Mouse (Mus musculus) G1E-ER4 (cell line): ENCODE results near the gene Scly. TPM values are rescaled to one million over a fixed set of nuclear protein-coding genes. Genes with fewer than 3 reads are reported as not detected.

Source experiments
- GATA1 ChIP-seq: IDR thresholded peaks from one replicate; pipeline ENCODE4 v1.8.0; 2012; ENCODE audit warnings: low read length, inconsistent platforms
- polyA plus RNA-seq: library from polyadenylated mRNA; stranded (reverse); fragments of >175 nt; gene quantifications from 2 replicates; pipeline ENCODE4 v1.2.3, GENCODE M21; 2012

The Scly gene
- polyA plus RNA-seq = 2.6 and 3.8 TPM in 2 replicates

DNA sequence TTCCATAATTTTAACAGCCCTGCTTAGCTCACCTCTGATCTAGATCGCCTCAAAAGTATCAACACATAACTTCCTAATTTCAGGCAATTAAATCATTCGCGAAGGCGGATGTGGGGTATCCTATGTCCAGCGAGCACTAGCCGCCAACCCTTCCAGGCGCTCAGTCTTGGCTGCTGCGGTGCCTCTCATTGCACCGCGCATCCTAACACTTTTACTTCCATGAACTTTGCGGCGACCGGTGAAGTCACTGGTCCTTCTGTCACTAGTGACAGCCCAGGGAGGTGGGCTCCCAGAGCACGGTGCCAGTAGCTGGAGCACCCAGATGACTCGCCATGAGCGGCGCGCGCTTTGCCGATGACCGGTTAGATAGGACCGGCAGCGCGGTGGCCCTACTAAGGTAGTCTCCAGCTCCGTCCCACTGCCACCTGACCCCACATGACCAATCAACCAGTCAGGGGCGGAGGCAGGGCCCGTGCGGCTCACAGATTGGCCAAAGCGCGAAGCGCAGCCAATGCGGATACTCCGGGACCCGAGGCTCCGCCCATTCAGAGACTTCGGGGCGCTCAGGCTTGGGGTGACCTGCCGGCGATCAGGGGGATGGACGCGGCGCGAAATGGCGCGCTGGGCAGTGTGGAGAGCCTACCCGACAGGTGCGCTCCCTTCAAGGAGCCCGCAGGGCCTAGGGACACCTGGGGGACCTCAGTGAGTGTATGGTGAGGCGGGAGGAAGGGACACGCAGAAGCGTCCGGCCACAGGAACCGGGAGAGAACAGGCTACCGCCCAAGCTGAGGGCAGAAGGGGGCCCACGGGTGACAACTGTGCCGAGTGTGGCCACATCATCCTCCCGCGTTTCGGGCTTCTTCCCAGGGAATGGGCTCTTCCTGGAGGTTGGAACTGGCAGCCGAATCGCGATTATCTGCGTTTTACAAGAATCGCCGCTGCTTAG, at the start of gene Scly:
TSS of gene Scly (plus strand) at position 540 of the 946 bp plus-strand sequence.
- no peak for TF ChIP-seq GATA1

DNA sequence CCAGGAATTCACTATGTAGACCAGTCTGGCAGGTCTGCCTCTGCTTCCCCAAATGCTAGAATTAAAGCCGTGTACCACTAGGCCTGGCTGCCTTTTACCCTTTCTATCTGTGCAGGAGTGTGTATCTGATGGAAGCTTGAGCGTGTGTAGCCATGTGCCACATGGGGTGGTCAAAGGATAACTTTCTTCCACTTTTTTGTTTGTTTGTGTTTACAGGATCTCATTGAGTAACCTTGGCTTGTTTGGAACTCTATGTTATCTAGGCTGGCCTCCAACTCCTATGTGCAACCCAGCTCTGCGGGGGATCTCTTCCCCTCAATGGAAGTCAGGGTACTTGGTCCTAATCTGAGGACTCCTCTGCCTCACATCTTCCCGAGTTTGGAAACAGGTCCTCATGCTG, 49.2 kb upstream of the Scly start:
- TF ChIP-seq GATA1 = no peak

DNA sequence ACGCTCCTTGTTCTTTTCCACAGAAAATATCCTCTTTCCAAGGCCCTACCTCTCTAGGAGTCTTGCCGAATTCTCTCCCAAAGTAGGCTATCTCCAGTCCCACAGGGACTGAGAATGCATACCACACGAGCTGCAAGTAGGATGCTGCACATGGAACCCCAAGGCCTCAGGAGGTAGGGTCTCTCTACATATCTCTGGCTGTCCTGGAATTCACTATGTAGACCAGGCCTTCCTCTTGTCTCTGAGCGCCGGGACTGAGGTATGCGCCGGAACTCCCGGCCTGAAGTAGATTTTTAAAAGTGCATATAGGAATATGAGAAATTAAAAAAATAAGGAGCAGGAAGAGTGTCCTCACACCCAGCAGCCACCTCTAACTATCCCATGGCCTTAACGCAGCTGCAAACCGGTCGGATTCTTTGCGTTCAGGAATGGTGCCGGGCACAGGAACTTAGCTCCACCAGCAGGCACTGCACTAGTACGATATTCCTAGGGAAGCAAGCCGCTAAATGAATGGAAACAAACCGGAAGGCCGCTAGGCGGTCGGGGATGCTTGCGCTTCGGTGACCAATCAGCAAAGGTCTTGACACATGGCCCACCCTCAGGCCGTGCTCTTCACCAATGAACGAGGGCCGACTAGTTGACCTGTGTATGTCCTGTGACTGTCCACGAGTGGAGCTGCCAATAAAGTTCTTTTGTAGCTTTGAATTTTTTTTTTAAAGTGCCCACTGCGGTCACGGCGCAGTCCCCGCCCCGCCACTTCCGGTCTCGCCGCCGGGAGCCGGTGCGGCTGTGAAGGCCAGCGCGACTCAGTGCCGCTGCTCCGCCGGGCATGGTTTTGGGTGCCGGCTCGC, 48.3 kb upstream of the Scly start, which contains the start of gene Ube2f:
TSS of gene Ube2f (plus strand) at position 741 of the 851 bp plus-strand sequence.
- TF ChIP-seq GATA1 = no peak

DNA sequence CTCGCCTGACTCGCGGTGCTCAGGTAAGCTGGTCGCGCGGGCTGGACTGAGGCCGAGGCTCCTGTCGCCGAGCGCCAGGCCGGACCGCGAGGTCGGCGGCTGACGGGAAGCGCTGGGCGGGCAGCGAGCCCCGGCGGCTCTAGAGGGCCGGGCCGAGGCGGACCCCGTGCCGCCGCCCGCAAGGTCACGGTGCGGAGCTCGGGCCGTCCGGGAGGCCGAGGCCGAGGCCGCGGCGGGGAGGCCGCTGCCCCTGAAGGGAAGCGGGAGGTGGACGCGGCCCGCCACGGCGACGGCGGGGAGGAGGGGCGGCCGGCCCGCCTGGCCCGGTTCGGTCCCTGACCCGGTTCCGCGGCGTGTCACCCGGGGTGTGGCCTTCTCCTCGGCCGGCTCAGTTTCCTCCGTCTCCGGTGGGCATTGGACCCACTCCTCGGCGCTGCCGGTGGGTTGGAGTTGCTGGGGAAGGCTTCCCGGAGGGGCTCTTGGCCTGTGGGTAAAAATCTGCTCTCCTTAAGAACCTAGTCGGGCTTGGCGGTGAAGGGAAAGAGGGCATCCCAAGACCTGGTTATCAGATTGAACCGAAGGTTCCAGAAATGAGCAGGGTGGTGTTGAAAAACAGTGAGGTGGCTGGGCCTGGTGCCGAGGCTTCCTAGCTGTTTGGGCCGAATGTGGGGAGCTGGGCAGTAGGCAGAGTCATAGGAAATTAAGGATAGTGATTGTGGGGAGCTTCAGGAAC, 47.6 kb upstream of the Scly start:
- no peak for TF ChIP-seq GATA1

DNA sequence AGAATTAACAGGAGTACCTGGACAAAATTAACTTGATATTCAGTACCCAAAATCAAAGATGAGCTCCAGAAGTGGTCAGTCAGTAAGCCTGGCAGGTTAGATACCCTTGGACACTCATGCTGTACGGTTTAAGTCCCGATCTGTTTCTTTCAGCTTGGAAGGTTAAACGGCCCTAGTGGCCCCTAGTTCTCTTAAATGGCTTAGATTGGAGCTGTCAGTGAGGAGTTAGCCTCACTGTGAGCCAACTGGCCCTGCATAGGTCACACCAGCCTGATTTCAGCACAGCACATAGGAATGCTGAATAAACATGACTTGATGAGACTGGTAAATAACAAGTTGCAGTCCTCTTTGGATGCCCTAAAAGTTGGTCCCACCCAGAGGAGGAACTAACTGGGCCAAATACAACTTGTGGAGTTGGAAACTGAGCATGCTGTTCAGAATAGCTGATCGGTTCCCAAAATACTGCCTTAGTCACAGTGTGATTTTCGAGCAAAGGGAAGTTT, 46.9 kb upstream of the Scly start:
- TF ChIP-seq GATA1 = no peak

DNA sequence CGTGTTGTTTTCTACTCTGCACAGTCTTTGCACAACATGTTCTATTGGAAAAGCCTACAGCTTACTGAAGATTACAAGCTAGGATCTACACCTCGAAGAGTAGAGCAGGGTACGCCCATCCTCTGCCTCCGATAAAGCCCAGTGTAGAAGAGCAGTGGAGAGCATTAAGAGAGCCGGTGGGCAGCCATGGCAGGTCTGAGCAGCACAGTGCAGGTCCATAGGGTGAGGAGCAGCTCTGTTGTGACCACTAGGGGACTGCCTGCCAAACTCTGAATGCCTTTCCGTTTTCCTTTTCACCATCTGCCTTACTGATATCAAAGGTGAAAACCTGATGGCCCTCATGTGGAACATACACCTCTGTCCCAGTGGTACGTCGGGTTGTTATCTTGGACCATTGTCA, 46.2 kb upstream of the Scly start:
- TF ChIP-seq GATA1 = no peak

DNA sequence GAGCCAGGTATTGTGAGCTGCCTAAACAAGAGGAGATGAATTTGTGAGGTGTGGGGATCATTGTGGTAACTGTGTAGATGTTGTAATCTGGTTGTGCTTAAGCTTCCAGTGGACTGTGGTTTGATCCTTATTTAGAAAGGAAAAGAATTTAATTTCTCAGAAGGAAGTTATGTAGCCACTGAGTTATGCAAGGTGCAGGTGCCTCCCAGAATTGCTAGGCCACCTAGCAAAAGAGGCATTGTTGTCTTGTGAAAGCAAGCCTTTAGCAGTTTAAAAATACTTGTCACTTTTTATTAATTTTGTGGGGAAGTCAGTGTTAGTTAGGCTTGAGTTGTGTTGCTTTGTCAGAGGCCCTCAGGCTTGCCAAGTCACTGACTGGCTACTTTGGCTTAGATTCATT, 40.2 kb upstream of the Scly start:
- no peak for TF ChIP-seq GATA1

DNA sequence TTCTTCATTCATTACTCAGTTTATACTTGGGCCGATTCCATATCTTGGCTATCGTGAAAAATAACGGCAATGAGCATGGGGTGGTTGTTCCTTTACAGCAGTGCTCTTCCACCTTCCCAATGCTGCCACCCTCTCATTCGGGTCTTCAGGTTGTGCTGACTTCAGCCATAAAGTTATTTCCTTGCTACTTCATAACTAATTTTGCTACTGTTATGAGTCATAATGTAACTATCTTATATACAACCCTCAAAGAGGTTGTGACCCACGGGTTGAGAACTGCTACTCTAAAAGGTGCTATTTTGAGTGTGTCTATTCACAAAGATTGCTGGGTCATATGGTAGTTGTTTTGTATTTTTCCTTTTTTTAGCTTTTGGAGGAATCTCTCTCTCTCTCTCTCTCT, 38.3 kb upstream of the Scly start:
- no peak for TF ChIP-seq GATA1

DNA sequence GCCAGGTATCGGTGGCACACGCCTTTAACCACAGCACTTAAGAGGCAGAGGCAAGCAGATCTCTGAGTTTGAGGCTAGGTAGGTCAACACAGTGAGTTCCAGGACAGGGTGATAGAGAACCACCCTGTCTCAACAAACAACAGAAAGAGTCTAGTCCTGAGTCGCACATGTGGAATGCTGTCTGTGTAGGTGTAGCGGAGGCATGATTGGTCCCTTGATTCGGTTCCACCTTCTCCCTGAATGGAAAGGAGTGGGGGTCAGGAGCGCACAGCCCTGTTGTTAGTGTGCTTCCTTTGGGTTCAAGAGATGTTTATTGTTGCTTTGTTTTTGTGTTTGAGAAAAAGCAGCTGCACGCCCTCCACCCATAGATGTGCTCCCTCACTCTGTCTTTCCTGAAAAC, 35.6 kb upstream of the Scly start:
- no peak for TF ChIP-seq GATA1

DNA sequence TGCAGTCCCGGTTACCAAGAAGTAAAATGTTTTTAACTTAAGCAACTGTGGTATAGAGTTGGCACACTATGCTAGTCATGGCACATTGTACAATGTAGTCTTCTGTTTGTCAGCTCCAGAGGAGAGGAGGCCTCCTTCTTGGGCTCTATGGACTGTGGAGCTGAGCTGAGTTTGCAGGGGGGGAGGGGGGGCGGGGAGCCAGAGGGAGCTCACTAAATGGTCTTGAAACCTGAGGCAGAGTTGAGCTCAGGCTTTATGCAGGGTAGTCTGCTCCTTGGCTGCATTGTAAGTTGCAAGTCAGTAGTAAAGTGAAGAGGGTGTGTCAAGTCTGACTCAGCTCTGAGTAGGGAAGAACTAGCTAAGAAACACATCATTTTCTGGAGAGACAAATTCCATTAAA, 25.9 kb upstream of the Scly start:
- TF ChIP-seq GATA1 = no peak

DNA sequence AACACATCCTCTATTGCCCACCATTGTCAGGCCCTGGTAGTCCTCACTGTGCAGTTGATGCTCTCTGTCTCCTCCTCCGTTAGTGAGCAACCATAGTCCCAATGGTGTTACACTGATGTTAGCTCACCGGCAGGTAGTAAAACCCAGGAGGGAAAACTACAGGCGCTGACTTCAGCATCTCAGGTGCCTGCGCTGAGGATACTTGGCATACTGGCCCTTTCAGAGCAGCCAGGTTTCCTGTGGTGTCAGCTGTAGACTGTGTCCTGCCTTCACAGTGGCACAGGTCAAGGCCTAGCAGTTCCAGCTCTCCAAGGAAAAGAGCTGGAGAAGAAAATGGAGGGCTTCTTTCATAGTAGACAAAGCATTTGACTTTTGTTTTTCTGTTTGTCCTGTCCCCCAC, 21.6 kb upstream of the Scly start:
- TF ChIP-seq GATA1 = no peak

DNA sequence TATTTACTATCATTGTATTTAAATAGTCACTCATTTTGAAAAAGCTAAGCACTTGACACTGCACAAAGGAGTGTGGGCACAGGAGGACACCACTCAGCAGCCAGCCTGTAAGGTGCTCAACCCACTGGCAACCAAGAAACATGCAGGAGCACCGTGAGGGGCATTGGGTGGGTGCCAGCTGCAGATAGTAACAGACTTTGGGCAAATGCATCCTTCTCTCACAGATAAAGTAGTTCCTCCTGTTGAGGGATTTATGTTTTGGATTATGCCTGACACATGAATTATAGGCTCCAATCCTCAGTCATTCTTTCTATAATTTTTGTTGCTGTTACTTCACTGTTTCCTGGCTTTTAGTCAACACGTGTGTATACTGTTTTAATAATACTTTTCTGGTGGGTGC, 20.7 kb upstream of the Scly start:
- no peak for TF ChIP-seq GATA1

DNA sequence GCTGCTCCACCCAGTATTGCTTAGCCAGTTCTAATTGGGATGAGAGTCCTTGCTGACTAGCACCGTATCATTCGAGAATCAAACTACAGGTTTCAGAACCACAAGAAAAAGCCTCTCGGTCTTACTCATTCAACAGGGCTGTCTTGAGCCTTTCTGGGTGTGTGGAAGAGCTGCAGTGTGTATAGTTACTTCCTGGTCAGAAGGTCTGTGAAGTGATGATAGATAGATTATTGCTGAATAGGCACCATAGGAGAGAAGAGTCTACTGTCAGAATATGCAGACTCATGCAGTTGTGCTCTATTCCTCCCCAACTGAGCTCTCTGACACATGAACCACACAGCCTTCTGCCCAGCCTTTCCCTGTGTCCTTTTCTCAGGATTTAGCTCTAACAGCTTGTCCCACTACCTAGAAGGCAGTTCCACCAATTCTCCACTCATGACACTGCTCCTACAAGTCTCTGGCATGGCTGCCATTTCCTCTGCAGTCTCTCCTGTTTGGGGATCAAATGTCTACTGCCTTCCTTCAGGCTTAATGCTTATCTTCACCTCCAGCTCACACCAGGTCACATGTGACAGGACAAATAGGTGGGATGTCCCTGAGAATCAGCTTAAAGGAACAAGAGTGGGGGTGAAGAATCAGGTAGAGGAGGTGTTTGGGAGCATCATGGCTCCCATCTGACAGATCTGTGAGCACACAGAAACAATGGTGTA, 19.6 kb upstream of the Scly start:
- TF ChIP-seq GATA1 = no peak

DNA sequence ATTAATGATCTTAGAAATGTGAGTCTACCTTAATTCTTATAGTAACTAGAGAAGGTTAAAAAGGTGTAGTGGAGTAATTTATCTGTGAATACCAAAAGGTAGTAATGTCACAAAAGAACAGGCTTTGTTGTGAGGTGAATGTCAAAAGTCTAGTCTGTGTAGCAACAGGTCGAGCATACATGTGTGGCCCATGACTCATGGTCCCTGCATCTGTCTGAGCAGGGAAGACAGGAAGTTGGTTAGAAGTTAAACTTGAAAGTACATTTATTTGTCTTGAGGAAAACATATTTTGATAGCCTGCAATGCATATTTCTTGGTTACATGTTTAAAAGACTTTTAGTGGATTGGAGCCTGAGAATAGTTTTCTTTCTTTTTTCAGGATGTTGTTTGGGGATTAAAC, 19.0 kb upstream of the Scly start:
- TF ChIP-seq GATA1 = no peak

DNA sequence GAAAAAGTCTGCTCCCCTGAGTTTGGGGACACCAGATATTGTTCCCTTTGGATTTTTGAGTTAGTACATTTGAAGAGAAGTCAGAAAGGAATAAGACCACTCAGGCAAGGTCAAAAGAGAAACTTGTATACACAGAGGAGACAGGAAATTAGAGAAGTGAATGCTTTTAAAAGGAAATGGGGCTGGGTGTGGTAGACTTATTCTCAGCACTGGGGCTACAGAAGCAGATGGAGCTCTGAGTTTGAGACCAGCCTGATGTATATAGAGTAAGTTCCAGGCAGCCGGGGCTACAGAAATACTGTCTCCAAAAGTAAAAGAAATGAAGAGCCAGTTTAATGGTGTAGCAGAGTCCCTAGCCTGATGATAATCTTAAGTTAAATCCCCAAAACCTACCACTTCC, 15.6 kb upstream of the Scly start:
- no peak for TF ChIP-seq GATA1

DNA sequence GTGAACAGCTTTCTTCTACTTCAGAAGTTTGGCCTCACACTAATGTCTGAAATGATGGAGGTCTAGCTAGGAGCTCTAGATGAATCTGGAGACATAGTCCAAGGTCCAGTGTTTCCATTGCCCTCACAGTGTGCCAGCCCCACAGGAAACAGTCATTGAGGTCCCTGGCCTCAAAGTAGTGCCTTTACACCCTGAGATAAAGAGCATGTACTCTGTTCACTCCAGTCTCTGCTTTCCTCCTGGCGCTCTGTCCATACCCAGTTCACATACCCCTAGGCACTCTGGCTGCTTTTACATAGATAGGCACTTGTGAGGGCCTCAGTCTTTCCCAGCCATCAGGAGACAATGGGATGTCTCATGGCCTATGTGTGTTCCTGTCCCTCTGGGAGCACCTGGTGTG, 8.8 kb upstream of the Scly start:
- TF ChIP-seq GATA1 = no peak
